Mouse (Mus musculus): ENCODE measurements around the gene Ngrn.

GRCm38 (mm10) chr7:80252437-80252836 is 8.6 kb upstream of the Ngrn start:
- TF ChIP-seq CTCF (IDR thresholded peaks at IDR 0.05; ENCODE audit: borderline replicate concordance, control insufficient read depth, extremely low read depth, insufficient read depth, low read length, poor library complexity) (no peak), POLR2A (IDR thresholded peaks at IDR 0.05; ENCODE audit: control insufficient read depth, extremely low read depth, insufficient read depth, low read length, poor library complexity) (no peak)

Measured in thymus, adult 2 months (tissue).